Mouse (Mus musculus) CH12.LX (cell line): ENCODE measurements around the gene Banf1. TPM values are rescaled to one million over a fixed set of nuclear protein-coding genes. Genes with fewer than 3 reads are reported as not detected.
"Not testable (repeated sequence)": the region's sequence is repeated elsewhere in the genome, so short reads cannot be mapped to it uniquely, and the experiment has no call there.

ENCODE experiments used
- DNase-seq: peaks from one replicate; pipeline ENCODE4 v3.0.0-alpha.2; 2013; ENCODE audit errors: extremely low read depth
- H3K27ac ChIP-seq: 2 replicates; pipeline ENCODE4 v1.5.1; 2012; ENCODE audit warnings: low read depth, mild to moderate bottlenecking, control low read depth, moderate library complexity; ENCODE audit not compliant: insufficient read depth
- H3K27me3 ChIP-seq: replicated peaks from 2 replicates; pipeline ENCODE3; 2012; ENCODE audit warnings: inconsistent platforms
- H3K36me3 ChIP-seq, 2 experiments: replicated peaks in 1 of 2; 2 replicates each; pipeline versions ENCODE3 to v1.6.1; 2012; ENCODE audit warnings: inconsistent platforms in 1 of 2, low read length in 1 of 2, mild to moderate bottlenecking in 1 of 2, mixed read lengths in 1 of 2, moderate library complexity in 1 of 2; ENCODE audit not compliant: control insufficient read depth in 1 of 2, insufficient read depth in 1 of 2
- H3K4me1 ChIP-seq, 2 experiments: 2 replicates each; pipeline ENCODE4 v1.6.1; 2012; ENCODE audit warnings: inconsistent platforms in 1 of 2, moderate library complexity in 1 of 2; ENCODE audit not compliant: insufficient read depth in 2 of 2, control insufficient read depth in 1 of 2
- H3K4me2 ChIP-seq: 2 replicates; pipeline ENCODE4 v1.6.1; 2012; ENCODE audit warnings: low read depth, mild to moderate bottlenecking, control low read depth; ENCODE audit not compliant: poor library complexity, insufficient read depth, severe bottlenecking
- H3K4me3 ChIP-seq, 3 experiments: fragments of 150-350 bp in 1 of 3; sonication (generic) in 1 of 3; replicated peaks in 1 of 3; 2 replicates each; pipeline versions ENCODE3 to v1.5.1; 2011 to 2012; ENCODE audit warnings: low read depth in 2 of 3, low read length in 2 of 3, mild to moderate bottlenecking in 2 of 3, moderate library complexity in 2 of 3, control low read depth in 1 of 3, improper control_type of control experiment in 1 of 3, inconsistent platforms in 1 of 3, mixed read lengths in 1 of 3; ENCODE audit not compliant: poor library complexity in 1 of 3
- H3K79me2 ChIP-seq: replicated peaks from 2 replicates; pipeline ENCODE4 v1.6.1; 2012; ENCODE audit warnings: mild to moderate bottlenecking, moderate library complexity; ENCODE audit not compliant: control insufficient read depth, poor library complexity, insufficient read depth, severe bottlenecking; ENCODE audit errors: extremely low read depth
- H3K9ac ChIP-seq: 2 replicates; pipeline ENCODE4 v1.6.1; 2012; ENCODE audit warnings: low read depth, mild to moderate bottlenecking, control low read depth, moderate library complexity; ENCODE audit not compliant: insufficient read depth
- H3K9me3 ChIP-seq: replicated peaks from 2 replicates; pipeline ENCODE3; 2012; ENCODE audit warnings: low read length, inconsistent platforms, mixed read lengths
- MAZ ChIP-seq: IDR thresholded peaks from 2 replicates; pipeline ENCODE4 v1.6.1; 2012; ENCODE audit warnings: low read depth, mild to moderate bottlenecking, inconsistent platforms, low read length, improper control_type of control experiment, moderate library complexity
- MXI1 ChIP-seq: IDR thresholded peaks from 2 replicates; pipeline ENCODE4 v1.6.1; 2011; ENCODE audit warnings: mild to moderate bottlenecking, low read depth, low read length, improper control_type of control experiment
- PAX5 ChIP-seq: IDR thresholded peaks from 2 replicates; pipeline ENCODE4 v1.6.1; 2012; ENCODE audit warnings: low read length, inconsistent platforms, mixed read lengths
- POLR2AphosphoS2 ChIP-seq: IDR thresholded peaks from 2 replicates; pipeline ENCODE4 v1.6.1; 2011; ENCODE audit warnings: low read depth, low read length, improper control_type of control experiment
- RAD21 ChIP-seq: IDR thresholded peaks from 2 replicates; pipeline ENCODE4 v1.6.1; 2011; ENCODE audit warnings: low read depth, mild to moderate bottlenecking, low read length, improper control_type of control experiment, moderate library complexity
- TBP ChIP-seq: conservative IDR thresholded peaks from 2 replicates; pipeline ENCODE4 v1.6.1; 2011; ENCODE audit warnings: low read depth, low read length, improper control_type of control experiment
- TCF12 ChIP-seq: IDR thresholded peaks from 2 replicates; pipeline ENCODE4 v1.6.1; 2014; ENCODE audit warnings: low read depth, mild to moderate bottlenecking, inconsistent platforms, low read length, improper control_type of control experiment
- UBTF ChIP-seq: IDR thresholded peaks from 2 replicates; pipeline ENCODE4 v1.6.1; 2012; ENCODE audit warnings: low read depth, mild to moderate bottlenecking, inconsistent platforms, low read length, improper control_type of control experiment, moderate library complexity
- USF2 ChIP-seq: conservative IDR thresholded peaks from 2 replicates; pipeline ENCODE4 v1.6.1; 2011; ENCODE audit warnings: low read depth, low read length, improper control_type of control experiment
- ZMIZ1 ChIP-seq: IDR thresholded peaks from 2 replicates; pipeline ENCODE4 v1.6.1; 2012; ENCODE audit warnings: low read depth, mild to moderate bottlenecking, inconsistent platforms, low read length, improper control_type of control experiment
- dilution Hi-C: fragments of 300-500 bp; cut with MboI; formaldehyde crosslinking; loops from 2 replicates; pipeline ENCODE4 v1.14.3; 2020; ENCODE audit warnings: low sequenced_read_pairs; ENCODE audit not compliant: extremely low pct_unique_long_range_greater_than_20kb, extremely low pct_ligation_motif_present
- in situ Hi-C: fragments of 300-500 bp; cut with MboI; formaldehyde crosslinking; loops from 3 replicates; pipeline ENCODE4 v1.14.3; 2019; ENCODE audit warnings: low sequenced_read_pairs, low pct_ligation_motif_present, low pct_unique_long_range_greater_than_20kb, mixed read lengths
- polyA plus RNA-seq: library from polyadenylated mRNA; unstranded; fragments of >175 nt; gene quantifications from 2 replicates; pipeline ENCODE4 v1.2.1, GENCODE M21; 2012; ENCODE audit warnings: low read depth; ENCODE audit not compliant: insufficient read length
- total RNA-seq, 2 experiments: library from RNA; depleted of rRNA; stranded (reverse); fragments of 300-350 nt in 1 of 2; fragments of >200 nt in 1 of 2; gene quantifications; 2 replicates each; pipeline ENCODE4 v1.2.3; 2012 to 2014

Banf1 gene
- total and polyA plus RNA-seq, 3 experiments = 176 to 450 (median 273) TPM

DNA sequence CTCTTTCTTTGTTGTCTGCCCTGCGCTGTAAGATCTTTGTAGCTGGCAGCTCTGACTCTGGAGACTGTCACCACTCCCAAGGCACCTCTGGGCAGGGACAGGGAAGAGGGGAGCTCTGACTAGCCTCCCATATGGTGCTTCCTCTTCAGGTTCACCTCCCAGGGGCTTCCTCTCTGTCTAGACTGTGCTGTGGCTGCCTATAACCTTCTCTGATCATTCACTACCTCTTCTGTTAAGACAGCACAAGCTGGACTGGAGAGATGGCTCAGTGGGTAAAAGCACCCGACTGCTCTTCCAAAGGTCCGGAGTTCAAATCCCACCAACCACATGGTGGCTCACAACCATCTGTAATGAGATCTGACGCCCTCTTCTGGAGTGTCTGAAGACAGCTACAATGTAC lies 34.1 kb upstream of the Banf1 start:
- H3K9ac ChIP-seq, H3K27me3 ChIP-seq, H3K36me3 ChIP-seq, H3K4me2 ChIP-seq, H3K27ac ChIP-seq, H3K79me2 ChIP-seq, H3K4me3 ChIP-seq, H3K9me3 ChIP-seq, dilution Hi-C loops, DNase-seq: not testable (repeated sequence)
- in situ Hi-C loops = loop anchor here (5.0 kb wide), 1 partner anchor 64 kb away; the partner anchor contains the start of gene Catsper1
- peaks cover 5 to 20% of the 10 kb centered on the region in 2 experiments; a peak in 3 of 4 replicates for H3K4me1 ChIP-seq
- peak; percentile 94 for TF ChIP-seq TBP

- H3K27me3 ChIP-seq = no peaks in the 10 kb centered on the region
- H3K27ac ChIP-seq = no peak overlapping the region
- H3K9me3 ChIP-seq = no peaks in the 10 kb centered on the region
- peak; percentile 99 for TF ChIP-seq MXI1
- no peak for TF ChIP-seq PAX5
- no peak overlapping the region for H3K4me3 ChIP-seq
- in situ Hi-C loops (no loop called here), dilution Hi-C loops (no loop called here)
- no peaks in the 10 kb centered on the region for H3K79me2 ChIP-seq
- peaks cover 2 to 22% of the 10 kb centered on the region in 2 experiments for H3K4me1 ChIP-seq
- no peak for DNase-seq
- no peak overlapping the region for H3K9ac ChIP-seq
- no peak overlapping the region for H3K4me2 ChIP-seq
- peaks cover 0 to 6% of the 10 kb centered on the region in 2 experiments for H3K36me3 ChIP-seq
Measured at GRCm38 (mm10) chr19:5395371-5395770, 28.4 kb upstream of the Banf1 start.

GRCm38 (mm10) chr19:5394168-5394567 lies 27.2 kb upstream of the Banf1 start:
- Histone ChIP-seq H3K4me1 (peaks cover 3 to 19% of the 10 kb centered on the region in 2 experiments), H3K9me3 (no peaks in the 10 kb centered on the region), H3K4me2 (no peak overlapping the region)
- DNase-seq = no peak
- dilution Hi-C loops (no loop called here), in situ Hi-C loops (no loop called here)
- TF ChIP-seq UBTF (no peak), MAZ (no peak), USF2 (no peak), TCF12 (no peak), POLR2AphosphoS2 (no peak), RAD21 (no peak), ZMIZ1 (no peak)
- TF ChIP-seq, all 38 proteins: peak for 0
- H3K79me2 ChIP-seq = no peaks in the 10 kb centered on the region
- no peaks in the 10 kb centered on the region for H3K27me3 ChIP-seq
- peaks cover 0 to 6% of the 10 kb centered on the region in 2 experiments for H3K36me3 ChIP-seq
- no peak overlapping the region for H3K9ac ChIP-seq
- no peak overlapping the region for H3K4me3 ChIP-seq
- no peak overlapping the region for H3K27ac ChIP-seq
